Mouse (Mus musculus): ENCODE measurements around the gene Atp1b2.
"Not testable (repeated sequence)": the region's sequence is repeated elsewhere in the genome, so short reads cannot be mapped to it uniquely, and the experiment has no call there.

The Atp1b2 gene

GRCm38 (mm10) chr11:69605726-69606490, at the start of gene Atp1b2:
TSS of gene Atp1b2 (minus strand) at chr11:69605942.
- peak; percentile 87 for DNase-seq (ENCODE audit: low spot score)

- DNase-seq (ENCODE audit: low spot score) = no peak
Observed at GRCm38 (mm10) chr11:69654760-69655159, 49.0 kb upstream of the Atp1b2 start.

- DNase-seq (ENCODE audit: low spot score) = no peak
Observed at GRCm38 (mm10) chr11:69653399-69653798, 47.7 kb upstream of the Atp1b2 start.

GRCm38 (mm10) chr11:69645860-69646259, 40.1 kb upstream of the Atp1b2 start:
- no peak for DNase-seq (ENCODE audit: low spot score)

- no peak for DNase-seq (ENCODE audit: low spot score)
Observed at GRCm38 (mm10) chr11:69635471-69635870, 29.7 kb upstream of the Atp1b2 start.

GRCm38 (mm10) chr11:69633128-69633866, 27.6 kb upstream of the Atp1b2 start:
- DNase-seq (ENCODE audit: low spot score) = peak; percentile 55

GRCm38 (mm10) chr11:69632284-69633089, 26.7 kb upstream of the Atp1b2 start, which contains the start of gene Fxr2:
TSS of gene Fxr2 (plus strand) at chr11:69632990.
- DNase-seq (ENCODE audit: low spot score) = peak; percentile 100

- peak; percentile 45 for DNase-seq (ENCODE audit: low spot score)
Observed at GRCm38 (mm10) chr11:69629802-69630201, 24.1 kb upstream of the Atp1b2 start.

- peak; percentile 92 for DNase-seq (ENCODE audit: low spot score)
Observed at GRCm38 (mm10) chr11:69628286-69628685, 22.5 kb upstream of the Atp1b2 start.

GRCm38 (mm10) chr11:69624339-69624738, 18.6 kb upstream of the Atp1b2 start:
- not testable (repeated sequence) for DNase-seq (ENCODE audit: low spot score)

- no peak for DNase-seq (ENCODE audit: low spot score)
Observed at GRCm38 (mm10) chr11:69623006-69623405, 17.3 kb upstream of the Atp1b2 start.

- peak; percentile 29 for DNase-seq (ENCODE audit: low spot score)
Observed at GRCm38 (mm10) chr11:69622406-69622805, 16.7 kb upstream of the Atp1b2 start.

- DNase-seq (ENCODE audit: low spot score) = peak; percentile 93
Observed at GRCm38 (mm10) chr11:69621571-69622268, 16.0 kb upstream of the Atp1b2 start, which contains the start of gene Sat2. TSS of gene Sat2 (plus strand) at chr11:69622024.

- no peak for DNase-seq (ENCODE audit: low spot score)
Observed at GRCm38 (mm10) chr11:69620394-69621081, 14.8 kb upstream of the Atp1b2 start.

- DNase-seq (ENCODE audit: low spot score) = no peak
Observed at GRCm38 (mm10) chr11:69617805-69618204, 12.1 kb upstream of the Atp1b2 start, which contains the start of gene Shbg. TSS of gene Shbg (minus strand) at chr11:69617905.

- no peak for DNase-seq (ENCODE audit: low spot score)
Observed at GRCm38 (mm10) chr11:69616781-69617180, 11.0 kb upstream of the Atp1b2 start.

- not testable (repeated sequence) for DNase-seq (ENCODE audit: low spot score)
Observed at GRCm38 (mm10) chr11:69614257-69614588, 8.5 kb upstream of the Atp1b2 start.

GRCm38 (mm10) chr11:69613553-69614256, 8.0 kb upstream of the Atp1b2 start:
- DNase-seq (ENCODE audit: low spot score) = peak; percentile 92

GRCm38 (mm10) chr11:69610899-69611298, 5.2 kb upstream of the Atp1b2 start:
- no peak for DNase-seq (ENCODE audit: low spot score)

- no peak for DNase-seq (ENCODE audit: low spot score)
Observed at GRCm38 (mm10) chr11:69609416-69609815, 3.7 kb upstream of the Atp1b2 start.
